Mouse (Mus musculus) cerebellum, postnatal 36 days (tissue): ENCODE measurements around the gene Nsun2.
"Not testable (repeated sequence)": the region's sequence is repeated elsewhere in the genome, so short reads cannot be mapped to it uniquely, and the experiment has no call there.

Experiments
- DNase-seq, 2 experiments: peaks; one replicate each; pipeline ENCODE4 v3.0.0; 2021 to 2022; ENCODE audit warnings: mixed read lengths in 2 of 2

Nsun2 gene

DNA sequence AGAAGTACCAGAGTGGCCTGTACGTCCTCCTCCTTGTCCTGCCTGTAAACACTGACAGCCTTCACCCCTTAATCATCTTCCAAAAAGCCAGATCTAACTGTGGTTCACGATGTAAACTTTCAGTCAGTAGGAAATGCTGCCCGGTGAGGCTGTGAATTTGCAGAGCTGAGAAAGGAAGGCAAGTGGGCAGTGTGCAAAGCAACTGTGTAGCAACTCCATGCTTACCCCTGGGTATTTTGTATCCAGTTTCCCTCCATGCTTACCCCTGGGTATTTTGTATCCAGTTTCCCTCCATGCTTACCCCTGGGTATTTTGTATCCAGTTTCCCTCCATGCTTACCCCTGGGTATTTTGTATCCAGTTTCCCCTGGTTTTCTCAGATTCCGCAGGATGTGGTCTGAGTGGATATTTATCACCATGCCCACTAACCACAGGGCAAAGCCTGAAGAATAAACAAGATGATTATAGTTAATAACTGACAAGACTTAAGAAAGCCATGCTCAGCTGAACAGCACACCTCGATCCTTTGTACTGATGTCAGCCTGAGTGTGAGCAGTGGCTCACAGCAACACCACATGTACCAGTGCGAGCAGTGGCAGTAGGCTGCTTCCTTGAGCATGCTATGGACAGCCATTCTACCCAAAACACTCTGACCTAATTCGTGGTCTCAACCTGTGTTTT is 61.2 kb downstream of the Nsun2 start:
- no peak for DNase-seq

DNA sequence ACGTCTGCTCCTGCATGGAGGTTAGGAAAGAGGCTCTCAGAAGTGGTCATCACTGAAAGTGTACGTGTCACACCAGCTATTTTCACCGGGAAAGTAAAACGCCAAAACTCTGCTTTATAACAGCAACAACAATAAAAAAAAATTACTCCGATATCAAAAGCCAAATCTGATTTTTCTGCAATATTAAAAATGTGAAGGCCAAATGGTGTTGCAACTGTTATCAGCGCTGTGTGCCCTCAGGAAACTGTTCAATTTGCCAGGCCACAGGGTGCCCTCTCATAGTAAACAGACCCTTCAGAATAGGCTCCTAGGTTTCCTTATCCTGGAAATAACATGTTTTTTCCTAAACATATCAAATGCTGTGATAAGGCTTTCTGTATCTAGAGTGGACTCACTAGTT is 62.4 kb downstream of the Nsun2 start:
- DNase-seq, result no peak

DNA sequence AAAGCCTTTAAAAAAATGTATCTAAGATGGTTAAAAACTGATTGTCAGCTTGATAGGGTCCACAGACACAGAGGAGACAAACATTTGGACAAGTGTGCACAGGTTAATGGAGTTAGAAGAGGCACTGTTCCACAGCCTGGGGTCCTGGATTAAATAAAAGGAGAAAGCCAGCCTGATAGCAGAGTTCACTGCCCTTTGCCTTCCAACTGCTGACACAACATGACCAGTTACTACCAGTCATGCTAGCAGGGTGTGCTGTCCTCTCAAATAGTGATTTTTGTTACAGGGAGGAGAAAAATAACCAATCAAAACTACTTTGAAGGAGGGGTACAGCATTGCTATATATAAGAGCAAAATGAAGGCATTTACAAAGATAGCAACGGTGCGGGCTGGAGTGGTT is 63.0 kb downstream of the Nsun2 start:
- no peak for DNase-seq

DNA sequence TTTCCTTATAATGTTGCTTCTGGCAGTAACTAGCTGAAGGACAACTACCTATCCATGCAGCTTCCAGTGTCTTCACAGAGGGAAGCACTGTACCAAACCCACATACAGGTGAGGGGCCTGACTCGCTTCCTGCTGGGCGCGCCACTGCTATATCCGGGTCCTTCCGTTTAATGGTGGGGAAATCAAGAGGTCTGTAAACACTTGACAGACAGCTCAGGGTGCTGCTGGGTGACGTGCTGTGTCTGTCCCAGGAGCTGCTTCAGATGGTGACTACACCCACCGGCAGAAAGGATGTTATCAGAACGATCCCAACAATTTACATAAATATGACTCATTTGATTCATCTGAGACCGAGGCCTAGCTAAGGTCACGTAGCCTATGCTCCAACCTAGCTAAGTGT is 65.3 kb downstream of the Nsun2 start:
- DNase-seq, result no peak

DNA sequence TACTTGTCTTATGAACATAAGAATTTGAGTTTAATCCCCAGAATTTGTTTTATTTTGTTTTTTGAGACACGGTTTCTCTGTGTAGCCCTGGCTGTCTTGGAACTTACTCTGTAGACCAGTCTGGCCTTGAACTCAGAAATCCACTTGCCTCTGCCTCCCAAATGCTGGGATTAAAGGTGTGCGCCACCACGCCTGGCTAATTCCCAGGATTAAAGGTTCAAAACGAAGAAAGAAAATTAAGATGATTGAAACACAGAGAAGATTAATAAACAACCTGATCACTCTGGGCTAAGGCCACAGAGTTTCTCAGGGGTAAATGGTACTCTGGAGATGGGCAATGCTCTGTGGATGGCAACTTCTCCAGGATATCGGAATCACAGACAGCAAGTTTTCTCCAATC is 67.3 kb downstream of the Nsun2 start:
- DNase-seq, result not testable (repeated sequence)

DNA sequence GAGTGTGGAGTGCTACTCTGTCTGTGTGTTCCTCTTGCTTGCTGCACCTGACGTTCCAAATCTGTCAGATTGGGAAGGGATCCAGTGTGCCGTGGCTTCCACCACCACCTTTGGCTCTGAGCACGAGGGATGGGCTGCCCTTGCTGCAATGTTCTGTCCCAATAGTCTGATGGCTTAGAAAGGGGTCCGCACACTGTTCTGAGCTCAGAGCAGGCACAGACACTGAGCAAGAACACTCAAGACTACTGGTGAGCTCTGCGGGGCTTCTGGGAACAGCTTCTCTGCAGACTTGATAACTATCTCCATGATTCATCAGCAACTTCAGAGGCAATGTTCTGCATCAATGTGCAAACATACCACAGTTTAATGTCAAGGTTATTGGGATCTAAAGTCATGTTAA is 67.8 kb downstream of the Nsun2 start:
- no peak for DNase-seq

DNA sequence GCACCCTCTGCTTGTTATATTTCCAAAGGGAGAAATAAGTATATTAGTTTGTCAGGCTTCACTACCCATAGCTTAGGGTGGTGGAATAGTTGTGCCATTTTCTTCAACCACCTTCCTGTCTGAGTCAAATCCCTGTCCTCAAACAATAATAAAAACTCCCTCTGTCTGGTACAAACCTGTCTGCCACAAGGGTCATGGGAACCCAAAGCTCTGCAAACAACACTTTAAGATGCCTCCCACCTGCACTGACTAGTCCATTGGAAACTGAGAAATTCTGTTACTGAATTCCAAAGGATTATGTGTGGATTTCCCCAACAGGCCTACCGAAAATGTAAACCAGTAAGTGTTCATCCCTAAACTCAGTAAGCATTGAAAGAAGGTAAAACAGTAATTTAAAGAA is 71.1 kb downstream of the Nsun2 start:
- no peak for DNase-seq

DNA sequence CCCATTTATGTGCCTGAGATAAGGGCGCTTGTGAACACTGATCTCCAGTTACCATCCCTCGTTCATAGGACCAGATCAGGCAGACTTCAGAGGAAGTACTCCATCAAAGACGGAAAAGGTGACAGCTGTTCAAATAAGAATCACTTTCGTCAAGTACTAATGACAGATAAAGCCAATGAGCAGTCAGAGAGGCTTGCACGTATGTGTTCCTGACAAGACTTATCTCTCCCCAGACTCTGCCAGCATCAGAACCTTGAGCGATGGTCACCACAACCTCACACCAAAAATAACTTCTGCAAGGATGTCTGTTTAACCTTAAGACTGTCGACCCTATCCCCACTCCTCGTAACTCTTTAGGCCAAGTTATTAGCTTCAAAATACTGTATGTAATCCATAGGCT is 75.2 kb downstream of the Nsun2 start:
- no peak for DNase-seq

DNA sequence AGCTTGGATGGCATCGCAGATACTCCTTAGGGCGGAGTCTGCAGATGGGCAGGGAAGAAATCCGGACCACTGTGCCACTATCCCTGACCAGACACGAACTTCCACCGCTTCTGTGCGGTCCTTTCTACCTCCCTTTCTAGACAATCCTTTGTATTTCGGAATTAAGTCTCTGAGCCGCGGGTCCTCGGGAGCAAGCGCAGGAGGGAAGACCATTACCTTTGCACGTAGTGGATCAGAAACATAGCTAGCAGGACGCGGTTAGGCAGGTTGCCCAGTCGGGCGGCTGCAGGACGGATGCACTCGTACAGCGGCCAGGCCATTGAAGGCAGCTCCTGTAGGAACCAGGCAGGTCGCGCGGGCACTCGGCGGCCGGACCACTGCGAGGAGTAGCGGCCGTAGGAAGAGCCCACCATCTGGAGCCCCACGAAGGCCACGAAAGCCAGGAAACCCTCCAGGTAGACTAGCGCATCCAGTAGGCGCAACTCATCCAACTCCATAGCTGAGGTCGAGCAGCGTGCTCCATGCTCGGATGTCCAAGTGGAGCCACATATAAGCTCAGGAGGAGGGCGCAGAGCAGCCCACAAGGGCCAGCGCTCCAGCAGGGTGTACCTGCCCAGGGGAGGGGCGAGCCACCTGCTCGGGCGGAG is 77.3 kb downstream of the Nsun2 start:
- DNase-seq, result peak; percentile 59 to 61

DNA sequence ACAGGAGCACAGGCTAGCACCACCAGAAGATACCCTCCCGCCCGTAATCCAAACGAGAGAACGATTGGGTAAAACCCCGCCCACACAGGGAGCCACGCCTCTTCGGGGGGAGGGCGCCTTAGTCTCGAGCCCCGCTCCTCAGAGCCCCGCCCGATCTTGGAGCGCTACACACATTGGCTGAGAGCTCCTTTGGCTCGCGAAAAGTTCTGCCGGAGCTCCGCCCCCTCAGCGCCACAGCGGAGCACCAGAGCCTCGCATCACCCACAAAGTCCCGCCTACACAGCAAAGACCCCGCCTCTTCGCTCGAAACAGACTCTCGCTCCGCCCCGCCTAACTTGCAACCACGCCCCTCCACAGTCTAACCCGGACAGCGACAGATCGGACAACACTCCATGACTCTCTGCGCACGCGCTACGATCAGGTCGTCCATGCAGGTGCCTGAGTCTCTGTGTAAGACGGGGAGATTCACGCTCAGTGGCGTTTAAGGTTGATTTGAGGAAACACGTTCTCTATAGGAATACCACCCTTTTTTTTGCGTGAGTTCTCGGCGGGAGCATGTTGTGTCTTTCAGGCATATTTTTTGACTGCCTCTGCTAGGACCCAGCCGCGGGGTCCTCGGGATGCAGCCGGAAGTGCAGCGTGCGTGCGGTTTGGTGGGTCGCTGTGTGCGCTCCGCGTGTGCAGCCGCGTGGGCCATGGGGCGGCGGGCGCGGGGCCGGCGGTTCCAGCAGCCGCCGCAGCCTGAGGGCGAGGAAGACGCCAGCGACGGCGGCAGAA is 78.0 kb downstream of the Nsun2 start, which contains the start of gene Srd5a1:
TSS of gene Srd5a1 (minus strand) at position 45 of the 777 bp plus-strand sequence.
- DNase-seq, result peak; percentile 97 to 99

DNA sequence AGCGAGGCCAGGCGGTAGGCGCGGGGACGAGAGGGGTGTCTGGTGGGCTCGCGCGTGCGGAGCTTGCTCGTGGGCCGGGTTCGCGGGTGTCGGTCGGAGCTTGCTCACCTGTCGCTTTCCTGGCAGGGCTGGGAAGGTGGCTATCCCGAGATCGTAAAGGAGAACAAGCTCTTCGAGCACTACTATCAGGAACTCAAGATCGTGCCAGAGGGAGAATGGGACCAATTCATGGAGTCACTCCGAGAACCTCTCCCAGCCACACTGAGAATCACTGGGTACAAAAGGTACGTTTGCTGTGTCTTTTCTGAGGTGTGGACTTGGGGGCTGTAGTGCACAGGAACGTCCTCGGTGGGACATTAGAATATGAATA is 78.6 kb downstream of the Nsun2 start:
- no peak for DNase-seq

DNA sequence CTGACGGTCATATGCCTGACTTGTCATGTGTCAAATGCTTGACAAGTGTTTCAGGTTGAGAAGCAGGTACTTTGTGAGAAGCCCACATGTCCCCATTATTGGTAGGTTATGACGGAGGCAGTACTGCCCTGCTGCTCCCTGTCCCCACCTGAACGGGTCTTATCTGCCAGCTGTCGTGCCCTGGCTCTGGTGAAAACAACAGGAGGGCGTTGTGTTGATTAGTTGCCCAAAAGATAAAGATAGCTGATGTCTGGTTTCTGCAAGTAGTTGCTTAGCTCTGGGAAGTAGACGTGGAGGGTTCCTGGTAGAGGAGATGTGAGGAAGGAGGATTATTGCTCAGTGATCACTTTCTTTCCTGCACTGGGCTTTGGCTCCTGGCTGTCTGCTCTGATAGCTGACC is 83.2 kb downstream of the Nsun2 start:
- DNase-seq, result no peak

DNA sequence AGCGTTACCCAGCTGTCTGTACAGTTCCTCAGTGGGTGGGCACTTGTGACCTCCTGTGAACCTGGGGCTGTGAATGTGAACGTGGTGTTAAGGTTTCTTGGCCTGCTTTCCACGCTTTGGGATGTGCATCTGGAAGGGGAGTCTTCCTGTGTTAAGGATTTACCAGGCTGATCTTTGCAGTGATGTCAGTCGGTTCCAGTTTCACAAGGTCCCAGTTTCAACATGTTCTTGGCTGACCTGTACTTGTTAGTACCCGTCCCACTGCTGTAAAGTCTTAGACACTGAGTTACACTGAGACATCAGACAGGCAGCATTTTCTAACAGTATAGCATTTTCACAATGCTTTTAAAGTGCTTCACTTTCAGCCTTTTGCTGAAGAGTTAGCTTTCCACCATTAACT is 90.3 kb downstream of the Nsun2 start:
- no peak for DNase-seq

DNA sequence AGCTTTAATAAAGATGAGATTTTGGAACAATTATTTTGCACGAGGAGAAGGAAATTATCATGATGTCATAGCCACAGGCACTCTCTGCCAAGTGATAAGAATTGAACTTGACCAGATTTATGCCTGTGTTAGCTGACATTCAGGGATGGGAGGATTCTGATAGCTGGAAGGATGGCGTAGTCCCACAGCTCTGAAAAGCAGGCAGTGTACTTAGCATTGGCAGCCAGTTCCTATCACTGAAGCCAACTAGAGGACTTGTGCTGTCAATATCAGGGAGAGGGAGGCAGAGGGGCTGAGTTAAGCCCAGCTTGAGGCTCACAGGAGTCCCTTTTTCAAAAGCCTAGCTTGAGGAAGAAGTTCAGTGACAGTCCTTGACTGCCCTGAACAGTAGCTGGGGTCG is 91.0 kb downstream of the Nsun2 start:
- DNase-seq, result no peak

DNA sequence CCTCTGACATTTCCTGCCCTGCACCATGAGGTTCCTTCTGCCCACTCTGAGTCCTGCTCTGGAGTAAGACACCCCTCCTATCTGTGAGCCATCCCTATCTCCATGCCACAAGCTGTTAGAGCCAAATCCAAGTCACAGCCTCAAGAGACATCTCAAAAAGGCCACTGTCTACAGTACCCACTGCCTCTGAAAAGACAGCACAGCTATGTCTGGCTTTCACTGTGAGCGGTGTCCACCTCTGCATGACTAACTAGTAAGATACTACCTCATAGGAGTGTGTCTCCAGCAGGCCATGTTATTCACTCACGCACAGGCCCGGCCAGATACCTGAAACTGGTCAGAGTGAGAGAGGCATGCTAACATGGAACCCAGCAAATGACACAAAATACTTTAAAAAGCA is 94.4 kb downstream of the Nsun2 start:
- DNase-seq, result no peak

DNA sequence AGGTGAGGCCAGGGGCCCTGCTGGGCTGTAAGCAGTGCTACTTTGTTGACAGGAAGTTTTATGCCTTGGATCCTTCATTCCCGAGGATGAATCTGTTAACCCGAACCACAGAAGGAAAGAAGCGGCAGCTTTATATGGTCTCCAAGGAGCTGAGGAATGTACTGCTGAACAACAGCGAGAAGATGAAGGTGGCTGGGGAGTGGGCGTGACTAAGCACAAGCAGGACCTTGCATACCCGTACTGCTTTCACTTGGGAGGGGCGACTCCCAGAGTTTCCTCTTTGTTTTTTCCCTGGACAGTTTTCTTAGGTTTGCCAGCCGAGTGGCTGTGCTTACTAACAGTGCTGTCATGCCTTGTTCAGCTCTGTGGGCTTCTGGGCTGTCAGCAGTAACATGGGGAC is 97.0 kb downstream of the Nsun2 start:
- DNase-seq, result no peak

DNA sequence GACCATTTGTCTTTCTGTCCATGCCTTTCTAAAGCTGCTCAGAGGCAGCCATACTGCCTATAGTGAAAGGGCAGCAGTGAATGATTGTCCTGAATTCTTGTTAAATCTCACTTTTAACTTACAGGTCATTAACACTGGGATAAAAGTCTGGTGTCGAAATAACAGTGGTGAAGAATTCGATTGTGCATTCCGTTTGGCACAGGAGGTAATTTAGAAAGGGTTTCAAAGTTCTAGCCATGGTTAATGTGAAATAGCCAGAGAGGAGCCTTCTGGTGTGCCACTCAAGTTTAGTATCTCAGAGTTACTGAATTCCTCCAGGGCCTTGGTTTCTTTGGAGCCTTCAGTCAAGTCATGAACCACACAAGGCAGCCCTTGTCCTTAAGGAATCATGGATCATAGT is 97.6 kb downstream of the Nsun2 start:
- DNase-seq, result no peak

DNA sequence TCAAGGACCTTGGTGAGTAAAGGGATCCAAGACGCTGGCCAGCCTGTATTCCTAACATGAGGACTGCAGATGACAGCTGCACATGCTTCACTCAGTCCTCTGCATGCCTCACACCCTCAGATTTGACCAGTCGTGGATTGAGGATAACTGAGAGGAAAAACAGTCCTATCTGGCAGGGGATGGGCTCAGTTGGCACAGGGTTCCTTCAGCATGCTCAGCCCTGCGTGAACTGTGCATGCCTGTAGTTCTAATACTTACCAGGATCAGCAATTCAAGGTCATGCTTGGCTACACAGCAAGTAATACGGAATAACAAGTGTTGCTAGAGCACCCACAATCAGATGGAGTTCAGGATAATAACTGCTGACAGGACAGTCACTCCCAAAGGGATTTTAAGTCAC is 98.1 kb downstream of the Nsun2 start:
- no peak for DNase-seq

DNA sequence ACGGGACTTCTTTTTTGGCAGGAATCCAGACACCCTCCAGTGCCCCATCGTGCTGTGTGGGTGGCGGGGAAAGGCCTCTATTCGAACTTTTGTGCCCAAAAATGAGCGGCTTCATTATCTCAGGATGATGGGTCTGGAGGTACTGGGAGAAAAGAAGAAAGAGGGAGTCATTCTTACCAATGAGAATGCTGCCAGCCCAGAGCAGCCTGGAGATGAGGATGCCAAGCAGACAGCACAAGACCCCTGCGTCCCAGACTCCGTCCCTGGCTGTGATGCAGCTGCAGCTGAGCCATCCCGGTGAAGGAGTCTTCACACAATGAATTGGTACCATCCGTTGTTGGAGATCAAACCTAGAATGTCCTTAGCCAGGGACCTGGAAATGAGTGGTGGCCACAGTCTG is 100.0 kb downstream of the Nsun2 start:
- no peak for DNase-seq

DNA sequence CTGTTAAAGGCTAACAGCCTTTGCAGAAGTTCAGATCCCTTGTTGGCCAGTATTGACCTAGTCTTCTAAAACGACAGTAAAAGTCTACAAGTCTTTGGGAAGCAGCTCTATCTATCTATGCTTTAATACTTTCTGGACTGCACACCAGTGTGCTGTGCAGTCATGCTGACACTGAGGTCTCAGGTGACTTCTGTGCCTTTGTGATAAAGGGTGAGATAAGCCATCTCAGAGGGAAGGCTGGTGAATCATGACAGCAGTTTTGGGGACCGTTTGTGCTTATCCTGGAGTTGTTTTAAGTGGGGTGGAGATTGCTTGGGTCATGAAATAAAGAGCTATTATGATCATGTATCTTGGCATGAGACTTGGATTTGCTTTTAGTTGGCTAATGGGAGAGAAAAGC is 100.4 kb downstream of the Nsun2 start:
- DNase-seq, result no peak

DNA sequence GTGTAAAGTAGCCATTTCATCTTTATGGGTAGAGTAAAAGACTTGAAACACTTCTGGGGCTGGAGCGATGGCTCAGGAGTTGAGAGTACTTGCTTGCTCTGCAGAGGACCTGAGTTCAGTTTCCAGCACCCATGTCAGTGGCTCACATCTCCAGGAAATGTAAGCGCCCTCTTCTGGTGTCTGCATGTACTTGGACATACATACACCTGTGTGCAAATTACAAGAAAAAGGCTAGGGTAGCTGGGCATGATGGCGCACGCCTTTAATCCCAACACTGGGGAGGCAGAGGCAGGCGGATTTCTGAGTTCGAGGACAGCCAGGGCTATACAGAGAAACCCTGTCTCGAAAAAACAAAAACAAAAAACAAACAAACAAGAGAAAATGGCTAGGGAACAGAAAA is 102.3 kb downstream of the Nsun2 start:
- not testable (repeated sequence) for DNase-seq

DNA sequence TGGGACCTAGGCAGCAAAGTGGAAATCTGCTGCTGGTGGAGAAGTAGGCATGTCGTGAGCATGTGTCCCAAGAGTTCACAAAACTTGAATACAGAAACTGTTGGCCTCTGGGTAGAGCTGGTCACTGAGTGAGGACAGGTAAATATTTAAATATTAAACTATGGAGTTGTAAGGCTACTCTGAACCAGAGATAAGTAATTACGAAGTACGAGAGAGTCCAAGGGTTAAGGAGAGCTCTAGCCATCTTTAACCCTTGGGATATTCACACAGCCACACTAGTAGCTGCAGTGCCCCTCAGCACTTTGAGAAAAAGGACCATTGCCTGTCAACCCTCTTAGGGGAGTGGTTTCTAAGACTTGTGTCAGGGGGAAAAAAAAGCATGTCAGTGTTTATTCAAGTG is 102.8 kb downstream of the Nsun2 start:
- DNase-seq, result no peak

DNA sequence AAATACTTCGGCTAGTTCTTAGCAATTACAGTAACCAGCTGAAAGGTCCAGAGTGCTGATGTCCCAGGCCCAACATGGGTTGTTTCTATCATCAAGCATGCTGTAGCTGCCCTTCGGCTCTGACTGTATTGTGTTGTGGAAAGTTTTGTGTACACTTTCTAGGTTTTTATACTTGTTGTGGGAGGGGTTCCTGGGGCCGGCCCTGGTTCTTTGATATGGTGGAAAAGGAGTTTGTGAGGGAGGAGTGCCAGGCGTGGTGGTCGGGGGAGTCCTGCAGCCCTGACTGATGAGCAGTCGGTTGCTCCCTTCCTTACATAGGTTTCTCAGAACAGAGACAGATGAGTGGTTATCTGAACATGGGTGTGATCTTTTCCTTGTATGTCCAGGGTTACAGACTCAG is 103.3 kb downstream of the Nsun2 start:
- no peak for DNase-seq

DNA sequence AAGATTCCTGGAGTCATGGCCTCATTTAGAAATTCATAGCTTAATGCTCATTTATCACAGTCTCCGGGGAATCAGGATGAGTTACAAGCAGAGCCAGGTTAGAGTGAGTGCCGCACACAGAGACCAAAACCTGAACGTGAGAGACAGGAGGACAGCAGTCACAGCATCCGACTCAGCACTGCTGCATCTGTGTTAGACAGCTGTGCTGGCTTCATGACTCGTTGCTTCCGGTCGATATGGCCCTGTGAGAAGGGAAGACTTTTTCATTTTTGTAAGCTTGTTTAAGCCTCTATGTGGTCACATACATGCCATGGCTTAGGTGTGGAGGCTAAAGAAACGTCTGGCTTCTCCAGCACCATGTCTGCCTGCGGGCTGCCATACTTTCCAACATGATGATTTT is 104.1 kb downstream of the Nsun2 start:
- no peak for DNase-seq
